Comparison of ENCODE assay signal across 14 mouse cellular contexts in genomic region chr13:54608002-54608401, GRCm38 (mm10). TPM values are rescaled to one million over a fixed set of nuclear protein-coding genes. Genes with fewer than 3 reads are reported as not detected.
DNase-seq lines count a peak whose midpoint lies in the region; ATAC-seq and TF ChIP-seq lines count a peak whose summit lies in the region.
"Had no signal": no experiment of that assay in that cellular context is flagged by ENCODE, and none has a peak within 500 bp of the region (broad histone marks: within the 10 kb centered on the region; RNA-seq: fewer than 3 reads in every experiment).

No protein-coding gene starts in this region.

- peak overlapping the region; percentile 87 for H3K27ac ChIP-seq in cerebellum, adult 2 months (ENCODE audit: insufficient read depth, low read length)
- H3K27ac ChIP-seq in layer of hippocampus, adult 2 months = peak overlapping the region; percentile 98
- H3K27ac ChIP-seq in liver, embryonic 12.5 days = peak overlapping the region; percentile 81
- no peak overlapping the region for H3K27ac ChIP-seq in midbrain, postnatal 0 days (ENCODE audit: low read depth, low read length)
- H3K27ac ChIP-seq in heart, embryonic 10.5 days = no peak overlapping the region
- H3K27ac ChIP-seq: embryonic facial prominence, embryonic 10.5 days; limb, embryonic 12.5 days had no signal

- TF ChIP-seq POLR2A in cerebellum, adult 2 months (IDR thresholded peaks at IDR 0.05; ENCODE audit: borderline replicate concordance, insufficient read depth, low read length) = no peak

- peak overlapping the region; percentile 33 for H3K4me3 ChIP-seq in cerebellum, adult 2 months (replicated peaks; ENCODE audit: insufficient read depth, low read depth, low read length)
- H3K4me3 ChIP-seq in layer of hippocampus, adult 2 months = peak overlapping the region; percentile 39; the same call in 1 of the 2 replicates
- H3K4me3 ChIP-seq in liver, embryonic 12.5 days = peak overlapping the region; percentile 83; the same call in 1 of the 2 replicates
- no peak overlapping the region; the same call in 1 of the 2 replicates for H3K4me3 ChIP-seq in midbrain, postnatal 0 days (ENCODE audit: low read depth, low read length)
- no peak overlapping the region for H3K4me3 ChIP-seq in heart, embryonic 10.5 days
- H3K4me3 ChIP-seq: limb, embryonic 12.5 days had no signal

- peak in 1 of 2 experiments; percentile 25 for DNase-seq in cerebellum, adult 2 months
- no peak for DNase-seq in cerebellum, adult 18-20 months
- DNase-seq in layer of hippocampus, adult 2 months (ENCODE audit: low spot score in 2 of 2) = no peak
- no peak for DNase-seq in layer of hippocampus, adult 11-12 months (ENCODE audit: low spot score)
- DNase-seq in midbrain, postnatal 0 days (ENCODE audit: low spot score) = no peak
- no peak for DNase-seq in embryo, embryonic 10 days (ENCODE audit: low spot score)
- no peak for DNase-seq in heart, embryonic 10.5 days (ENCODE audit: low spot score)
- DNase-seq: kidney, adult 18-20 months; kidney, postnatal 25 days; thymus, postnatal 25 days had no signal

- peaks cover 32% of the 10 kb centered on the region for H3K4me1 ChIP-seq in cerebellum, adult 2 months (ENCODE audit: control insufficient read depth, insufficient read depth, low read length)
- H3K4me1 ChIP-seq in liver, embryonic 12.5 days = peaks cover 50% of the 10 kb centered on the region
- peaks cover 15% of the 10 kb centered on the region for H3K4me1 ChIP-seq in midbrain, postnatal 0 days (ENCODE audit: insufficient read depth, low read length)
- H3K4me1 ChIP-seq in heart, embryonic 10.5 days = peaks cover 25% of the 10 kb centered on the region

- peaks cover 38% of the 10 kb centered on the region for H3K36me3 ChIP-seq in liver, embryonic 12.5 days
- peaks cover 22% of the 10 kb centered on the region for H3K36me3 ChIP-seq in midbrain, postnatal 0 days (ENCODE audit: insufficient read depth, low read length)
- peaks cover 10% of the 10 kb centered on the region; the same call in 1 of the 2 replicates for H3K36me3 ChIP-seq in heart, embryonic 10.5 days
- H3K36me3 ChIP-seq: embryonic facial prominence, embryonic 10.5 days; limb, embryonic 12.5 days had no signal

- TF ChIP-seq CTCF in cerebellum, adult 2 months (IDR thresholded peaks at IDR 0.05; ENCODE audit: borderline replicate concordance, insufficient read depth, low read depth, low read length) = no peak
- 0 out of 2 replicates have a peak, but pooled peaks have one; percentile 7 for TF ChIP-seq CTCF in layer of hippocampus, adult 2 months (conservative IDR thresholded peaks at IDR 0.05)
- TF ChIP-seq CTCF in midbrain, postnatal 0 days (IDR thresholded peaks at IDR 0.05) = no peak

- 0 out of 2 replicates have a peak overlapping the region, but pooled peaks have one; percentile 90 for H3K9ac ChIP-seq in liver, embryonic 12.5 days
- H3K9ac ChIP-seq in midbrain, postnatal 0 days (replicated peaks; ENCODE audit: low read length, poor library complexity, severe bottlenecking) = no peak overlapping the region
- H3K9ac ChIP-seq: limb, embryonic 12.5 days had no signal

- peak overlapping the region; percentile 95 for H3K4me2 ChIP-seq in liver, embryonic 12.5 days
- peak overlapping the region; percentile 78 for H3K4me2 ChIP-seq in midbrain, postnatal 0 days (ENCODE audit: low read depth, low read length, poor library complexity, severe bottlenecking)
- H3K4me2 ChIP-seq: limb, embryonic 12.5 days had no signal

- 9% methylated on average over 3 of the region's 3 CpGs for WGBS in cerebellum, adult 2 months
- 28% methylated on average over 3 of the region's 3 CpGs for WGBS in liver, embryonic 12.5 days (ENCODE audit: insufficient replicate concordance)
- 54% methylated on average over 3 of the region's 3 CpGs for WGBS in midbrain, postnatal 0 days
- WGBS in heart, embryonic 10.5 days = 84% methylated on average over 3 of the region's 3 CpGs

- H3K27me3 ChIP-seq in cerebellum, adult 2 months (ENCODE audit: control insufficient read depth, insufficient read depth, low read length) = no peaks in the 10 kb centered on the region
- no peaks in the 10 kb centered on the region for H3K27me3 ChIP-seq in liver, embryonic 12.5 days (replicated peaks)
- no peaks in the 10 kb centered on the region for H3K27me3 ChIP-seq in midbrain, postnatal 0 days (ENCODE audit: insufficient read depth, low read length)
- H3K27me3 ChIP-seq in heart, embryonic 10.5 days (ENCODE audit: insufficient read depth, poor library complexity, severe bottlenecking) = peaks cover 16% of the 10 kb centered on the region; the same call in 1 of the 2 replicates

- ATAC-seq in liver, embryonic 12.5 days = peak; percentile 82
- no peak for ATAC-seq in midbrain, postnatal 0 days (ENCODE audit: low FRiP score)
- ATAC-seq: lung, postnatal 0 days had no signal

- no peaks in the 10 kb centered on the region for H3K9me3 ChIP-seq in liver, embryonic 12.5 days (replicated peaks)
- H3K9me3 ChIP-seq in midbrain, postnatal 0 days (ENCODE audit: low read length) = no peaks in the 10 kb centered on the region
- H3K9me3 ChIP-seq in heart, embryonic 10.5 days = no peaks in the 10 kb centered on the region
- H3K9me3 ChIP-seq: embryonic facial prominence, embryonic 10.5 days; limb, embryonic 12.5 days had no signal

RNA-seq across cellular contexts. Expression of gene Cltb, which starts 3.1 kb away (rescaled TPM):
- 391 and 435 TPM in 2 replicates for polyA plus RNA-seq in cerebellum, adult 2 months (2012; rRNA removed)
- 100 to 1,000 TPM; 252 to 268 TPM for total RNA-seq in layer of hippocampus, adult 2 months (2021)
- polyA plus RNA-seq in liver, embryonic 12.5 days (2016; fragmentation: Nextera tagmentation; extraction: Ambion mirVana) = 51.2 and 52.6 TPM in 2 replicates
- total RNA-seq in midbrain, postnatal 0 days (2014; rRNA removed) = 243 and 256 TPM in 2 replicates
- 326 and 328 TPM in 2 replicates for polyA plus RNA-seq in midbrain, postnatal 0 days (2015; fragmentation: Nextera tagmentation; extraction: Ambion mirVana)
- polyA plus RNA-seq in heart, embryonic 10.5 days (2016; fragmentation: Nextera tagmentation; extraction: Ambion mirVana) = 32.1 and 36.5 TPM in 2 replicates

RNA-seq across cellular contexts. Expression of gene Faf2, which starts 13.6 kb away (rescaled TPM):
- polyA plus RNA-seq in cerebellum, adult 2 months (2012; rRNA removed) = 38.3 and 39.2 TPM in 2 replicates
- 10 to 100 TPM; 54.2 to 59.8 TPM for total RNA-seq in layer of hippocampus, adult 2 months (2021)
- 35.3 and 39.9 TPM in 2 replicates for polyA plus RNA-seq in liver, embryonic 12.5 days (2016; fragmentation: Nextera tagmentation; extraction: Ambion mirVana)
- total RNA-seq in midbrain, postnatal 0 days (2014; rRNA removed) = 49.3 and 57.9 TPM in 2 replicates
- 53.0 and 56.4 TPM in 2 replicates for polyA plus RNA-seq in midbrain, postnatal 0 days (2015; fragmentation: Nextera tagmentation; extraction: Ambion mirVana)
- polyA plus RNA-seq in heart, embryonic 10.5 days (2016; fragmentation: Nextera tagmentation; extraction: Ambion mirVana) = 58.7 and 68.8 TPM in 2 replicates

RNA-seq across cellular contexts. Expression of gene Higd2a, which starts 18.0 kb away (rescaled TPM):
- 290 and 306 TPM in 2 replicates for polyA plus RNA-seq in cerebellum, adult 2 months (2012; rRNA removed)
- 100 to 1,000 TPM; 163 to 167 TPM for total RNA-seq in layer of hippocampus, adult 2 months (2021)
- polyA plus RNA-seq in liver, embryonic 12.5 days (2016; fragmentation: Nextera tagmentation; extraction: Ambion mirVana) = 127 and 135 TPM in 2 replicates
- total RNA-seq in midbrain, postnatal 0 days (2014; rRNA removed) = 110 and 203 TPM in 2 replicates
- 327 and 330 TPM in 2 replicates for polyA plus RNA-seq in midbrain, postnatal 0 days (2015; fragmentation: Nextera tagmentation; extraction: Ambion mirVana)
- polyA plus RNA-seq in heart, embryonic 10.5 days (2016; fragmentation: Nextera tagmentation; extraction: Ambion mirVana) = 179 and 208 TPM in 2 replicates

RNA-seq across cellular contexts. Expression of gene Nop16, which starts 18.1 kb away (rescaled TPM):
- 24.4 and 26.4 TPM in 2 replicates for polyA plus RNA-seq in cerebellum, adult 2 months (2012; rRNA removed)
- total RNA-seq in layer of hippocampus, adult 2 months (2021) = 10 to 100 TPM; 24.8 to 28.1 TPM
- 82.4 and 85.5 TPM in 2 replicates for polyA plus RNA-seq in liver, embryonic 12.5 days (2016; fragmentation: Nextera tagmentation; extraction: Ambion mirVana)
- total RNA-seq in midbrain, postnatal 0 days (2014; rRNA removed) = 26.7 TPM in 2 replicates
- polyA plus RNA-seq in midbrain, postnatal 0 days (2015; fragmentation: Nextera tagmentation; extraction: Ambion mirVana) = 53.8 and 54.1 TPM in 2 replicates
- polyA plus RNA-seq in heart, embryonic 10.5 days (2016; fragmentation: Nextera tagmentation; extraction: Ambion mirVana) = 79.6 and 112 TPM in 2 replicates

RNA-seq across cellular contexts. Expression of gene Arl10, which starts 33.2 kb away (rescaled TPM):
- 29.4 and 32.0 TPM in 2 replicates for polyA plus RNA-seq in cerebellum, adult 2 months (2012; rRNA removed)
- total RNA-seq in layer of hippocampus, adult 2 months (2021) = 10 to 100 TPM; 30.5 to 34.0 TPM
- 10.7 and 10.9 TPM in 2 replicates for polyA plus RNA-seq in liver, embryonic 12.5 days (2016; fragmentation: Nextera tagmentation; extraction: Ambion mirVana)
- total RNA-seq in midbrain, postnatal 0 days (2014; rRNA removed) = 161 and 171 TPM in 2 replicates
- 79.2 and 80.2 TPM in 2 replicates for polyA plus RNA-seq in midbrain, postnatal 0 days (2015; fragmentation: Nextera tagmentation; extraction: Ambion mirVana)
- polyA plus RNA-seq in heart, embryonic 10.5 days (2016; fragmentation: Nextera tagmentation; extraction: Ambion mirVana) = 22.8 and 30.1 TPM in 2 replicates

Comparison
In these comparisons a context has a peak if more than half of its experiments do, and no peak if none do; other contexts are left out.
1. H3K27ac ChIP-seq: peak in cerebellum, adult 2 months (single experiment), layer of hippocampus, adult 2 months (single experiment) and liver, embryonic 12.5 days (single experiment); none in midbrain, postnatal 0 days (single experiment) and heart, embryonic 10.5 days (single experiment).
2. H3K4me3 ChIP-seq: peak in cerebellum, adult 2 months (single experiment), layer of hippocampus, adult 2 months (single experiment) and liver, embryonic 12.5 days (single experiment); none in midbrain, postnatal 0 days (single experiment) and heart, embryonic 10.5 days (single experiment).